Mouse (Mus musculus): ENCODE measurements at regions not wholly inside any gene's neighbourhood (a gene's known extent, or its start where the extent isn't known, plus 50 kb on each side); places are given as distances from the start of the nearest gene placed in this dataset.

- TF ChIP-seq POLR2A (IDR thresholded peaks at IDR 0.05; ENCODE audit: insufficient read depth, low read depth, low read length), result no peak
- no peak for TF ChIP-seq CTCF (IDR thresholded peaks at IDR 0.05; ENCODE audit: insufficient read depth, low read depth, low read length)
Observed at GRCm38 (mm10) chr8:34686371-34686770, 574.8 kb upstream of the Gm10131 start.
